Mouse (Mus musculus) forebrain, embryonic 12.5 days (tissue): ENCODE data around the gene Sox8. TPM values are rescaled to one million over a fixed set of nuclear protein-coding genes. Genes with fewer than 3 reads are reported as not detected.
A peak's percentile ranks its signal among the peaks of the same experiment; 100 is the strongest.

Source experiments
- ATAC-seq: fragments of 200-750 bp; cut with Nextera tagmentation; 2 replicates; pipeline ENCODE4 v1.8.0; 2017; ENCODE audit warnings: moderate TSS enrichment; ENCODE audit not compliant: low FRiP score
- H3K27ac ChIP-seq: fragments of 300-500 bp; sonication (generic); 2 replicates; pipeline ENCODE4 v1.5.1; 2016; ENCODE audit warnings: mild to moderate bottlenecking
- H3K27me3 ChIP-seq: fragments of 300-500 bp; sonication (generic); 2 replicates; pipeline ENCODE4 v1.6.1; 2016; ENCODE audit warnings: mild to moderate bottlenecking
- H3K36me3 ChIP-seq: fragments of 300-500 bp; sonication (generic); replicated peaks from 2 replicates; pipeline ENCODE4 v1.6.1; 2016; ENCODE audit warnings: mild to moderate bottlenecking
- H3K4me1 ChIP-seq: fragments of 300-500 bp; sonication (generic); 2 replicates; pipeline ENCODE4 v1.6.1; 2016
- H3K4me2 ChIP-seq: fragments of 300-500 bp; sonication (generic); 2 replicates; pipeline ENCODE4 v1.6.1; 2016; ENCODE audit warnings: mild to moderate bottlenecking, moderate library complexity
- H3K4me3 ChIP-seq: fragments of 300-500 bp; sonication (generic); replicated peaks from 2 replicates; pipeline ENCODE4 v1.5.1; 2016; ENCODE audit warnings: mild to moderate bottlenecking
- H3K9ac ChIP-seq: fragments of 300-500 bp; sonication (generic); 2 replicates; pipeline ENCODE4 v1.6.1; 2016; ENCODE audit warnings: mild to moderate bottlenecking
- H3K9me3 ChIP-seq: fragments of 300-500 bp; sonication (generic); 2 replicates; pipeline ENCODE4 v1.6.1; 2016
- WGBS: fragments of 180-500 bp; shearing (Covaris S2); methylation state at CpG from one replicate; pipeline ENCODE4 v1.1.7; 2016; 5-methylcytosine and 5-hydroxymethylcytosine counted together
- polyA plus RNA-seq: library from polyadenylated mRNA; unstranded; fragments of >200 nt; fragmentation: Nextera tagmentation; extraction: Ambion mirVana; gene quantifications from 2 replicates; pipeline ENCODE4 v1.2.1, GENCODE M21; 2016

Gene Sox8
- polyA plus RNA-seq, result 10.3 and 15.1 TPM in 2 replicates

GRCm38 (mm10) chr17:25570648-25571452 lies at the start of gene Sox8:
TSS of gene Sox8 (minus strand) at chr17:25570686.
- Histone ChIP-seq H3K9me3 (no peaks in the 10 kb centered on the region), H3K27me3 (peaks cover 79% of the 10 kb centered on the region), H3K36me3 (0 out of 2 replicates have a peak, but pooled peaks cover 6% of the 10 kb centered on the region), H3K9ac (peak within 1 kb of the TSS; percentile 61), H3K4me3 (peak within 1 kb of the TSS; percentile 46), H3K27ac (no peak within 1 kb of the TSS), H3K4me1 (peaks cover 40% of the 10 kb centered on the region), H3K4me2 (peak within 1 kb of the TSS; percentile 91)
- WGBS, result under 1% methylated on average over 61 of the region's 61 CpGs
- ATAC-seq, result peak; percentile 78

GRCm38 (mm10) chr17:25618508-25619056 lies 48.1 kb upstream of the Sox8 start:
- Histone ChIP-seq H3K9ac (no peak overlapping the region), H3K36me3 (0 out of 2 replicates have a peak, but pooled peaks cover 10% of the 10 kb centered on the region), H3K27ac (peak overlapping the region; percentile 74), H3K4me2 (no peak overlapping the region), H3K27me3 (no peaks in the 10 kb centered on the region), H3K4me1 (peaks cover 14% of the 10 kb centered on the region), H3K4me3 (no peak overlapping the region), H3K9me3 (no peaks in the 10 kb centered on the region)
- ATAC-seq, result peak; percentile 67; the same call in 1 of the 2 replicates
- 55% methylated on average over 16 of the region's 16 CpGs for WGBS

GRCm38 (mm10) chr17:25614723-25615510 lies 44.4 kb upstream of the Sox8 start:
- no peak for ATAC-seq
- Histone ChIP-seq H3K9ac (no peak overlapping the region), H3K27me3 (no peaks in the 10 kb centered on the region), H3K9me3 (no peaks in the 10 kb centered on the region), H3K36me3 (peaks cover 22% of the 10 kb centered on the region), H3K4me2 (no peak overlapping the region), H3K4me1 (peaks cover 25% of the 10 kb centered on the region), H3K4me3 (no peak overlapping the region), H3K27ac (no peak overlapping the region)
- 92% methylated on average over 10 of the region's 10 CpGs for WGBS

GRCm38 (mm10) chr17:25613323-25613722 lies 42.8 kb upstream of the Sox8 start:
- Histone ChIP-seq H3K4me1 (peaks cover 32% of the 10 kb centered on the region), H3K27me3 (no peaks in the 10 kb centered on the region), H3K36me3 (peaks cover 22% of the 10 kb centered on the region), H3K9me3 (no peaks in the 10 kb centered on the region), H3K4me3 (no peak overlapping the region), H3K4me2 (no peak overlapping the region), H3K27ac (no peak overlapping the region), H3K9ac (no peak overlapping the region)
- 96% methylated on average over 6 of the region's 6 CpGs for WGBS
- no peak for ATAC-seq

- no peak overlapping the region for H3K4me3 ChIP-seq
- no peak for ATAC-seq
- peaks cover 22% of the 10 kb centered on the region for H3K36me3 ChIP-seq
- no peak overlapping the region for H3K4me2 ChIP-seq
- no peaks in the 10 kb centered on the region for H3K27me3 ChIP-seq
- peaks cover 29% of the 10 kb centered on the region for H3K4me1 ChIP-seq
- no peak overlapping the region for H3K27ac ChIP-seq
- WGBS, result 82% methylated on average over 9 of the region's 9 CpGs
- H3K9ac ChIP-seq, result no peak overlapping the region
- H3K9me3 ChIP-seq, result no peaks in the 10 kb centered on the region
Measured at GRCm38 (mm10) chr17:25612537-25612936, 42.1 kb upstream of the Sox8 start.

- H3K27me3 ChIP-seq, result no peaks in the 10 kb centered on the region
- H3K4me2 ChIP-seq, result peak overlapping the region; percentile 13
- H3K4me1 ChIP-seq, result peaks cover 29% of the 10 kb centered on the region
- H3K4me3 ChIP-seq, result no peak overlapping the region
- no peak overlapping the region for H3K9ac ChIP-seq
- 59% methylated on average over 9 of the region's 9 CpGs for WGBS
- H3K9me3 ChIP-seq, result no peaks in the 10 kb centered on the region
- H3K27ac ChIP-seq, result peak overlapping the region; percentile 84
- H3K36me3 ChIP-seq, result peaks cover 22% of the 10 kb centered on the region
- peak; percentile 56; the same call in 1 of the 2 replicates for ATAC-seq
Measured at GRCm38 (mm10) chr17:25610151-25610550, 39.7 kb upstream of the Sox8 start.

GRCm38 (mm10) chr17:25609506-25609828 lies 39.0 kb upstream of the Sox8 start:
- peaks cover 29% of the 10 kb centered on the region for H3K4me1 ChIP-seq
- H3K4me3 ChIP-seq, result no peak overlapping the region
- no peak overlapping the region for H3K4me2 ChIP-seq
- WGBS, result 41% methylated on average over 3 of the region's 3 CpGs
- peak; percentile 69 for ATAC-seq
- peaks cover 20% of the 10 kb centered on the region for H3K36me3 ChIP-seq
- H3K27ac ChIP-seq, result peak overlapping the region; percentile 84
- H3K27me3 ChIP-seq, result no peaks in the 10 kb centered on the region
- no peaks in the 10 kb centered on the region for H3K9me3 ChIP-seq
- H3K9ac ChIP-seq, result no peak overlapping the region

- peak; percentile 47; the same call in 1 of the 2 replicates for ATAC-seq
- Histone ChIP-seq H3K4me1 (peaks cover 29% of the 10 kb centered on the region), H3K27me3 (no peaks in the 10 kb centered on the region), H3K4me3 (no peak overlapping the region), H3K36me3 (peaks cover 15% of the 10 kb centered on the region), H3K4me2 (no peak overlapping the region), H3K27ac (peak overlapping the region; percentile 84), H3K9me3 (no peaks in the 10 kb centered on the region), H3K9ac (no peak overlapping the region)
- 57% methylated on average over 10 of the region's 10 CpGs for WGBS
Measured at GRCm38 (mm10) chr17:25608821-25609505, 38.5 kb upstream of the Sox8 start.

GRCm38 (mm10) chr17:25608137-25608785 lies 37.8 kb upstream of the Sox8 start:
- Histone ChIP-seq H3K9ac (no peak overlapping the region), H3K27ac (peak overlapping the region; percentile 84), H3K4me2 (no peak overlapping the region), H3K4me1 (peaks cover 29% of the 10 kb centered on the region), H3K9me3 (no peaks in the 10 kb centered on the region), H3K27me3 (no peaks in the 10 kb centered on the region), H3K4me3 (no peak overlapping the region), H3K36me3 (peaks cover 8% of the 10 kb centered on the region)
- 85% methylated on average over 11 of the region's 11 CpGs for WGBS
- 0 out of 2 replicates have a peak, but pooled peaks have one; percentile 2 for ATAC-seq

GRCm38 (mm10) chr17:25604234-25604633 lies 33.7 kb upstream of the Sox8 start:
- WGBS, result 59% methylated on average over 5 of the region's 5 CpGs
- H3K27me3 ChIP-seq, result no peaks in the 10 kb centered on the region
- H3K9me3 ChIP-seq, result no peaks in the 10 kb centered on the region
- peaks cover 10% of the 10 kb centered on the region for H3K4me1 ChIP-seq
- H3K36me3 ChIP-seq, result no peaks in the 10 kb centered on the region
- no peak overlapping the region for H3K4me2 ChIP-seq
- ATAC-seq, result no peak
- no peak overlapping the region for H3K4me3 ChIP-seq
- H3K27ac ChIP-seq, result no peak overlapping the region
- no peak overlapping the region for H3K9ac ChIP-seq

GRCm38 (mm10) chr17:25602366-25602765 lies 31.9 kb upstream of the Sox8 start:
- no peak overlapping the region for H3K27ac ChIP-seq
- WGBS, result 84% methylated on average over 8 of the region's 8 CpGs
- no peak overlapping the region for H3K9ac ChIP-seq
- no peaks in the 10 kb centered on the region; the same call in 1 of the 2 replicates for H3K4me1 ChIP-seq
- H3K36me3 ChIP-seq, result 0 out of 2 replicates have a peak, but pooled peaks cover 3% of the 10 kb centered on the region
- no peak overlapping the region for H3K4me3 ChIP-seq
- no peak for ATAC-seq
- H3K9me3 ChIP-seq, result no peaks in the 10 kb centered on the region
- H3K27me3 ChIP-seq, result no peaks in the 10 kb centered on the region
- no peak overlapping the region for H3K4me2 ChIP-seq
